9 mouse cellular contexts compared by ENCODE assay signal in the genomic region with DNA sequence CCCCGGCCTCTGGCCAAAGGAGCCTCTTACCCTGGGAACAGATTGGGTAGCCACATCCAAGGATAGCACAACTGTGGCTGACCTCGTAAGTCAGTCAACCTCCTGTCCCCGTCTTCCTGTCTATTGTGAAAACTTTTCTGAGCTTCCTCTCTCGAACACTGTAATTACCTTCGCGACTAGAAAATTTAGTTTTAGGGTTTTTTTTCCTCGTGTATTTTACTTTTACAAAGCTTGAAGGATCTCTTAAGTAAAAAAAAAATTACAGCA. TPM values are rescaled to one million over a fixed set of nuclear protein-coding genes. Genes with fewer than 3 reads are reported as not detected.
DNase-seq lines count a peak whose midpoint lies in the region; ATAC-seq lines count a peak whose summit lies in the region.
"Had no signal": no experiment of that assay in that cellular context is flagged by ENCODE, and none has a peak within 500 bp of the region (broad histone marks: within the 10 kb centered on the region; RNA-seq: fewer than 3 reads in every experiment).

No protein-coding gene starts in this region.

- H3K4me3 ChIP-seq in kidney, embryonic 16.5 days (ENCODE audit: low read length): peak overlapping the region; percentile 69
- peak overlapping the region; percentile 99 for H3K4me3 ChIP-seq in hindbrain, embryonic 16.5 days (ENCODE audit: low read length)
- peak overlapping the region; percentile 95 for H3K4me3 ChIP-seq in midbrain, embryonic 14.5 days (replicated peaks; ENCODE audit: low read depth, low read length)

- DNase-seq in kidney, adult 9 months: no peak
- DNase-seq in midbrain, embryonic 14.5 days: no peak
- DNase-seq in urinary bladder, postnatal 4 days (ENCODE audit: low spot score in 2 of 2): no peak
- no peak for DNase-seq in cerebellum, postnatal 4 days (ENCODE audit: low spot score in 2 of 2)
- DNase-seq: right cerebral cortex, postnatal 4 days had no signal

- ATAC-seq in kidney, embryonic 16.5 days (ENCODE audit: low FRiP score, low TSS enrichment): peak; percentile 43; the same call in 1 of the 2 replicates
- ATAC-seq in common myeloid progenitor, adult 5-6 weeks (replicated peaks; ENCODE audit: low read depth, poor library complexity, severe bottlenecking): peak; percentile 33; the same call in 1 of the 2 replicates
- ATAC-seq in hindbrain, embryonic 16.5 days: no peak
- no peak for ATAC-seq in midbrain, embryonic 14.5 days (ENCODE audit: low FRiP score, low TSS enrichment)
- no peak for ATAC-seq in cerebellum, adult (ENCODE audit: insufficient number of reproducible peaks, low FRiP score, low TSS enrichment)

- H3K27me3 ChIP-seq in kidney, embryonic 16.5 days (ENCODE audit: insufficient read depth, low read length): no peaks in the 10 kb centered on the region
- no peaks in the 10 kb centered on the region for H3K27me3 ChIP-seq in hindbrain, embryonic 16.5 days (replicated peaks; ENCODE audit: control insufficient read depth, insufficient read depth, low read length)
- H3K27me3 ChIP-seq in midbrain, embryonic 14.5 days (ENCODE audit: control insufficient read depth, insufficient read depth, low read length): no peaks in the 10 kb centered on the region

- H3K4me2 ChIP-seq in kidney, embryonic 16.5 days (replicated peaks; ENCODE audit: low read depth, low read length): peak overlapping the region; percentile 95
- H3K4me2 ChIP-seq in hindbrain, embryonic 16.5 days (ENCODE audit: low read length): peak overlapping the region; percentile 96
- peak overlapping the region; percentile 79 for H3K4me2 ChIP-seq in midbrain, embryonic 14.5 days (ENCODE audit: low read length)

- H3K9ac ChIP-seq in kidney, embryonic 16.5 days (replicated peaks; ENCODE audit: low read length): peak overlapping the region; percentile 77
- H3K9ac ChIP-seq in hindbrain, embryonic 16.5 days (ENCODE audit: low read depth, low read length): peak overlapping the region; percentile 90
- peak overlapping the region; percentile 81 for H3K9ac ChIP-seq in midbrain, embryonic 14.5 days (replicated peaks; ENCODE audit: low read length)

- H3K36me3 ChIP-seq in kidney, embryonic 16.5 days (ENCODE audit: insufficient read depth, low read length): peaks cover 30% of the 10 kb centered on the region
- peaks cover 11% of the 10 kb centered on the region for H3K36me3 ChIP-seq in hindbrain, embryonic 16.5 days (ENCODE audit: control insufficient read depth, insufficient read depth, low read length)
- peaks cover 36% of the 10 kb centered on the region for H3K36me3 ChIP-seq in midbrain, embryonic 14.5 days (ENCODE audit: control insufficient read depth, insufficient read depth, low read length)

- WGBS in kidney, embryonic 16.5 days: under 1% methylated on average over 7 of the region's 7 CpGs
- WGBS in hindbrain, embryonic 16.5 days: 4% methylated on average over 7 of the region's 7 CpGs
- 5% methylated on average over 7 of the region's 7 CpGs for WGBS in midbrain, embryonic 14.5 days

- no peaks in the 10 kb centered on the region for H3K9me3 ChIP-seq in kidney, embryonic 16.5 days (ENCODE audit: low read length)
- H3K9me3 ChIP-seq in hindbrain, embryonic 16.5 days (ENCODE audit: control insufficient read depth, low read length): no peaks in the 10 kb centered on the region
- H3K9me3 ChIP-seq in midbrain, embryonic 14.5 days (ENCODE audit: control insufficient read depth, low read length): no peaks in the 10 kb centered on the region

- H3K27ac ChIP-seq in kidney, embryonic 16.5 days (ENCODE audit: low read length): no peak overlapping the region
- H3K27ac ChIP-seq in hindbrain, embryonic 16.5 days (ENCODE audit: low read depth, low read length): no peak overlapping the region
- H3K27ac ChIP-seq in midbrain, embryonic 14.5 days (replicated peaks; ENCODE audit: low read depth, low read length): no peak overlapping the region; the same call in 1 of the 2 replicates

- H3K4me1 ChIP-seq in kidney, embryonic 16.5 days (ENCODE audit: insufficient read depth, low read length): peaks cover 16% of the 10 kb centered on the region
- H3K4me1 ChIP-seq in hindbrain, embryonic 16.5 days (ENCODE audit: control insufficient read depth, insufficient read depth, low read depth, low read length): peaks cover 6% of the 10 kb centered on the region
- H3K4me1 ChIP-seq in midbrain, embryonic 14.5 days (ENCODE audit: control insufficient read depth, insufficient read depth, low read length): peaks cover 8% of the 10 kb centered on the region

RNA-seq across cellular contexts. Expression of a gene that starts 0.8 kb away (rescaled TPM):
- polyA plus RNA-seq in kidney, embryonic 16.5 days (2015; fragmentation: Nextera tagmentation; extraction: Ambion mirVana): 14.5 and 16.9 TPM in 2 replicates
- 35.3 and 47.3 TPM in 2 replicates for total RNA-seq in common myeloid progenitor, adult 5-6 weeks (2017)
- polyA plus RNA-seq in hindbrain, embryonic 16.5 days (2015; fragmentation: Nextera tagmentation; extraction: Ambion mirVana): 12.0 and 16.2 TPM in 2 replicates
- polyA plus RNA-seq in midbrain, embryonic 14.5 days (2014; fragmentation: Nextera tagmentation; extraction: Ambion mirVana): 17.4 and 19.5 TPM in 2 replicates

RNA-seq across cellular contexts. Expression of a gene that starts 10.3 kb away (rescaled TPM):
- polyA plus RNA-seq in kidney, embryonic 16.5 days (2015; fragmentation: Nextera tagmentation; extraction: Ambion mirVana): not detected in 2 replicates
- total RNA-seq in common myeloid progenitor, adult 5-6 weeks (2017): not detected in 2 replicates
- not detected in 2 replicates for polyA plus RNA-seq in hindbrain, embryonic 16.5 days (2015; fragmentation: Nextera tagmentation; extraction: Ambion mirVana)
- polyA plus RNA-seq in midbrain, embryonic 14.5 days (2014; fragmentation: Nextera tagmentation; extraction: Ambion mirVana): not detected in 2 replicates

RNA-seq across cellular contexts. Expression of a gene that starts 32.0 kb away (rescaled TPM):
- polyA plus RNA-seq in kidney, embryonic 16.5 days (2015; fragmentation: Nextera tagmentation; extraction: Ambion mirVana): 0.91 and 1.5 TPM in 2 replicates
- not detected in 2 replicates for total RNA-seq in common myeloid progenitor, adult 5-6 weeks (2017)
- 1.2 TPM in 2 replicates for polyA plus RNA-seq in hindbrain, embryonic 16.5 days (2015; fragmentation: Nextera tagmentation; extraction: Ambion mirVana)
- polyA plus RNA-seq in midbrain, embryonic 14.5 days (2014; fragmentation: Nextera tagmentation; extraction: Ambion mirVana): 0.36 and 0.63 TPM in 2 replicates

RNA-seq across cellular contexts. Expression of a gene that starts 35.7 kb away (rescaled TPM):
- polyA plus RNA-seq in kidney, embryonic 16.5 days (2015; fragmentation: Nextera tagmentation; extraction: Ambion mirVana): 17.8 and 18.4 TPM in 2 replicates
- not detected in 2 replicates for total RNA-seq in common myeloid progenitor, adult 5-6 weeks (2017)
- polyA plus RNA-seq in hindbrain, embryonic 16.5 days (2015; fragmentation: Nextera tagmentation; extraction: Ambion mirVana): 22.8 and 27.5 TPM in 2 replicates
- polyA plus RNA-seq in midbrain, embryonic 14.5 days (2014; fragmentation: Nextera tagmentation; extraction: Ambion mirVana): 22.1 and 22.6 TPM in 2 replicates

Comparison
In these comparisons a context has a peak if more than half of its experiments do, and no peak if none do; other contexts are left out.
1. ATAC-seq: peak in kidney, embryonic 16.5 days (single experiment) and common myeloid progenitor, adult 5-6 weeks (single experiment); none in hindbrain, embryonic 16.5 days (single experiment), midbrain, embryonic 14.5 days (single experiment) and cerebellum, adult (single experiment).
2. Peak in every context shown above with its lines, with median percentiles within 50 percentile points of each other: H3K4me2 ChIP-seq, H3K4me3 ChIP-seq and H3K9ac ChIP-seq.